Mouse (Mus musculus): Measurements from ENCODE around the gene Adh7. TPM values are rescaled to one million over a fixed set of nuclear protein-coding genes. Genes with fewer than 3 reads are reported as not detected.
A peak's percentile ranks its signal among the peaks of the same experiment; 100 is the strongest.

The Adh7 gene
- polyA plus RNA-seq, 1 experiment = not detected

DNA sequence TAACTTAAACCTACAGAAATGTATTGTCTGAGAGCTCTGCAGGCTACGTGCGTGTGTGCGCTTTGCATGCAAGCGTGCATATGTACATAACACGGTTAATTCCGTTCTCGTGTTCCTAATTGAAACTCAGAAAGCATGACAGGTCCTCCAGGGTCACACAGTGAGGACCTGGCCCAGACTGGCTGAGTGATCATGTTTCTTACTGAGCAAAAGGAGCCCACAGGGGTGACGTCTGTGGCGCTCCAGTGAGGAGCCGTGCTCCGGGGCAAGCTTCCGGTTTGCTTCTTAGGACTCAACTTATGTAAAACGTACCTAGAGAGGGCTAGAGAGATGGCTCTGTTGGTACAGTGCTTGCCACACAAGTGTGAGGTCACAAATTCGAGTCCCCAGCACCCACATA is 20.5 kb upstream of the Adh7 start:
- peaks cover 15% of the 10 kb centered on the region for H3K4me1 ChIP-seq
- no peak overlapping the region for H3K4me3 ChIP-seq (replicated peaks)
- H3K27me3 ChIP-seq (replicated peaks) = peaks cover 13% of the 10 kb centered on the region
- H3K9me3 ChIP-seq = no peaks in the 10 kb centered on the region
- no peak for TF ChIP-seq GATA1 (IDR thresholded peaks at IDR 0.05; ENCODE audit: borderline replicate concordance, low read length)
- no peak for TF ChIP-seq FLI1 (IDR thresholded peaks at IDR 0.05; ENCODE audit: low read length)
- H3K36me3 ChIP-seq (replicated peaks; ENCODE audit: low read length) = no peaks in the 10 kb centered on the region

DNA sequence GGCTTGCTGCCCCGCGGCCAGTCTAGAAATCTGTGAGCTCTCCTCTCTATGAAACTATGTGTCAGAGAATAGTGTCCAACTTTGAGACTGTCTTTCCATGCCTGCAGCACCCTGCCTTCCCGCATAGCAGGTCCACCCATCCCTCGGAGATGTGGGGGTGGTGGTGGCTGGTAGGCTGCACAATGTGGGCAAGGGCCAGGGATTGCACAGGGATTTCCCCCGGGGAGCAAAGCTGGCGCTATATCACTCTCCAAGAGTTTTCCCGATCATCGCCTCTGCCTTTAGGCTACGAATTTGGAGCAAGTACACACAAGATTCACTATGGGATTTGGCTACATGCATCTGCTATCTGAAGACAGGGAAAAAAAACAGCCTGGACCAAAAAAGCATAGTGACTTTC is 20.0 kb upstream of the Adh7 start:
- no peaks in the 10 kb centered on the region for H3K9me3 ChIP-seq
- TF ChIP-seq FLI1 (IDR thresholded peaks at IDR 0.05; ENCODE audit: low read length) = no peak
- no peak for TF ChIP-seq GATA1 (IDR thresholded peaks at IDR 0.05; ENCODE audit: borderline replicate concordance, low read length)
- peaks cover 15% of the 10 kb centered on the region for H3K4me1 ChIP-seq
- no peaks in the 10 kb centered on the region for H3K36me3 ChIP-seq (replicated peaks; ENCODE audit: low read length)
- H3K27me3 ChIP-seq (replicated peaks) = peaks cover 13% of the 10 kb centered on the region
- H3K4me3 ChIP-seq (replicated peaks) = no peak overlapping the region

DNA sequence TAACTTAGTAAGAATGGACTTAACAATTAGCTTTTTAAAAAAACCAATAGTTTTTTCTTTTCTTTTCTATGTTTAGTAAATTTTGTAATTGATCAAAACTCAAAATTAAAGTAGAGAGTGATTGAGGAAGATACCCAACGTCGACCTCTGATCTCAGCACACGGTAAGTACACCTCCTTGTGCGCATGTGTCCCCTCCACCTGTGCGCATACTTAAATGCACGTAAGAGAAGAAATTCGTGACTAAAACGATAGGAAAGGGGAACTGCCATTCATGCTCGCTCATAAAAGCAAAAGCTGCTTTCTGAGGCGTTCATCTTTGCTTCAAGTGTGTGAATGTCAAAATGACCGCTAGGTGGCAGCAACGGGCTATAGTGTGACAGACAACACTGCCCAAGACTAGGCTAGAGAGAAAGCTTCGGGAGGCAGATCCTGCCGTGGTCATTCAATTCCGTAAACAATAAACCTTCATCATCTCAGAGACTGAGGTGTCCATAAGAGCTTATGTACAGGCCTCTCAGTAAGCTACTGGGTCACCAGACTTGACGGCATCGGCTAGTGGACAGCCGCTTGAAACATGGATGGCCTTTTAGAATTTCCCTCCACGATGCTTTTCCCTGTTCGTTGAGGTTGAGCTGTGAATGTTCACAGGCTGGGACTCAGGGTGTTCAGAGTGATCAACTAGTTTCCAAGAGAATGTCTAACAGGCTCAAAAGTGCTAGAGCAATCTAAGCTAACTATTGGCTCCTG is 19.4 kb upstream of the Adh7 start:
- TF ChIP-seq FLI1 (IDR thresholded peaks at IDR 0.05; ENCODE audit: low read length) (no peak), GATA1 (IDR thresholded peaks at IDR 0.05; ENCODE audit: borderline replicate concordance, low read length) (no peak)
- H3K4me1 ChIP-seq = peaks cover 15% of the 10 kb centered on the region
- peak overlapping the region; percentile 87 for H3K4me3 ChIP-seq (replicated peaks)
- no peaks in the 10 kb centered on the region for H3K9me3 ChIP-seq
- peaks cover 15% of the 10 kb centered on the region for H3K27me3 ChIP-seq (replicated peaks)
- H3K36me3 ChIP-seq (replicated peaks; ENCODE audit: low read length) = no peaks in the 10 kb centered on the region

DNA sequence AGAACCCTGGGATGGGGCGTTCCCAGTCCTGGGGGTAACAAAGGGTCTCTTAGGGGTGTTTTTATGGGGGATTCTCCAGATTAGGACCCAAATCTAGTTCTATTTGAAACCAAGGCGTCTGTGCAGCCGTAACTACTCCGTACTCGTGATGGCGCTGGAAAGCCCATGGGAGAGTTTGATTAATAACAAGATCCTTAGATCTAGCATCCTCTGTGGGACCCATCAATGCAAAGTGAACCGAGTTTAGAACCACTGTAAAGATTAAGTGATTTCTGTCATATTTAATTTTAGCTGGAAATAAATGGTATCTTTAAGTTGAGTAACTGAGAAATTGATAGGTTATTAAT is 18.9 kb upstream of the Adh7 start:
- no peak overlapping the region for H3K4me3 ChIP-seq (replicated peaks)
- no peaks in the 10 kb centered on the region for H3K9me3 ChIP-seq
- no peaks in the 10 kb centered on the region for H3K36me3 ChIP-seq (replicated peaks; ENCODE audit: low read length)
- H3K27me3 ChIP-seq (replicated peaks) = peaks cover 15% of the 10 kb centered on the region
- peaks cover 15% of the 10 kb centered on the region for H3K4me1 ChIP-seq
- TF ChIP-seq FLI1 (IDR thresholded peaks at IDR 0.05; ENCODE audit: low read length) (no peak), GATA1 (IDR thresholded peaks at IDR 0.05; ENCODE audit: borderline replicate concordance, low read length) (no peak)

GRCm38 (mm10) chr3:138208821-138209220 is 8.7 kb upstream of the Adh7 start:
- Histone ChIP-seq H3K36me3 (replicated peaks; ENCODE audit: low read length) (no peaks in the 10 kb centered on the region), H3K27me3 (replicated peaks) (peaks cover 4% of the 10 kb centered on the region), H3K9me3 (no peaks in the 10 kb centered on the region), H3K4me1 (peaks cover 46% of the 10 kb centered on the region), H3K4me3 (replicated peaks) (no peak overlapping the region)
- TF ChIP-seq FLI1 (IDR thresholded peaks at IDR 0.05; ENCODE audit: low read length) (no peak), GATA1 (IDR thresholded peaks at IDR 0.05; ENCODE audit: borderline replicate concordance, low read length) (no peak)

DNA sequence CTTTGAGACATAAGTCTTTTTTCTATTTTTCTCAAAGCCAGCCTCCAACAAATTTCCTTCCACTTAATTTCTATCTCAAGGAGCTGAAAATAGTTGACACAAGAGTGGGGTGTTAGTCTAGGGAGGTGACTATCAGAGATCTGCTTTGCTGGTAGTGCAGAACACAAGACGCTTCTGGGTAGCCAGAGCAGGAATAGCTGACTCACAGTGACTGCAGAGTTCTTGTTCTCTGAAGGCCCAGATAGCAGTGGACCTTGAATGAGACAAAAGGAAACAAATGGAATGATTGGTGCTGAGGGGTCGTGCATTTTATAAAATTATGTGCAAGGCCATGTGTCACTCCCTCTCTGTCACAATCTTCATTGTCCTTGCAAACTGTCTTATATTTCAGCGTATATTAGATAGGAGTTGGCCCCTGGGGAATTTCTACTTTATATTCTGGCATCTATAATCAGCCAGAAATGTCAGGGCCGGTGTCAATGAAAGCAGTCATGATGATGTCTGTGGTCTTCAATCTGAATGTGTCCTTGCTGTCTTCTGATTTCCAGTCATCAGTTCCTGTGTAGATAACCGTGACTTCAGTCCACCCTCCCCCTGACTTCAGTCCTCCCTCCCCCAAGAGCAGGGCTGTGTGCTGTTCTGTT is 7.0 kb upstream of the Adh7 start:
- TF ChIP-seq GATA1 (IDR thresholded peaks at IDR 0.05; ENCODE audit: borderline replicate concordance, low read length) (no peak), FLI1 (IDR thresholded peaks at IDR 0.05; ENCODE audit: low read length) (no peak)
- peaks cover 46% of the 10 kb centered on the region for H3K4me1 ChIP-seq
- H3K9me3 ChIP-seq = peaks cover 9% of the 10 kb centered on the region
- no peak overlapping the region for H3K4me3 ChIP-seq (replicated peaks)
- H3K27me3 ChIP-seq (replicated peaks) = peaks cover 5% of the 10 kb centered on the region
- no peaks in the 10 kb centered on the region for H3K36me3 ChIP-seq (replicated peaks; ENCODE audit: low read length)

DNA sequence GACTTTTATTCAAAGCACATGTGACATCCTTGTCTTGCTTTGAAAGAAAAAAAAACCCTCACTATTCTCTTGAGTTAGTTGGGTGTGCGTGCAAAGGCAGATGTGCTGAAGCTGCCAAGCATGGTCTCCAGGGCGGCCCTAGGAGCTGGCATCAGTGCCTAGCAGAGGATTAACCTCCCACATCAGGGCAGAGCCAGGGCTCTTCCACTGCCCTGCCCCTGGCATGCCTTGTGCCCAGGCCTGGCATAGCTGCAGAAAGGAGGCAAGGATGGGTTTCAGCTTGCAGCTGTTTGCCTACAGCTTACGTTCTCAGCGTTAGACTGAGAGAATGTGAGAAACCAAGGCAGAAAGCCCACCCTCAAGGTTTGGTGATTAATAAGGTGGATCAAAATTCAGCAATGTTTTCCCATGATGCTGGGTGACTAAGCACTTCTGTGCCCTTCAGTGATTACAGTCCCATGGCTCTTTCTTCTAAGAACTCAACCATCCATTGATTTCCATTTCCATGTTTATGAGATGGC is 5.1 kb upstream of the Adh7 start:
- H3K4me1 ChIP-seq = peaks cover 47% of the 10 kb centered on the region
- no peak overlapping the region for H3K4me3 ChIP-seq (replicated peaks)
- TF ChIP-seq FLI1 (IDR thresholded peaks at IDR 0.05; ENCODE audit: low read length) = no peak
- no peak for TF ChIP-seq GATA1 (IDR thresholded peaks at IDR 0.05; ENCODE audit: borderline replicate concordance, low read length)
- H3K36me3 ChIP-seq (replicated peaks; ENCODE audit: low read length) = no peaks in the 10 kb centered on the region
- peaks cover 8% of the 10 kb centered on the region for H3K27me3 ChIP-seq (replicated peaks)
- peaks cover 10% of the 10 kb centered on the region for H3K9me3 ChIP-seq

GRCm38 (mm10) chr3:138215395-138215989 is 2.1 kb upstream of the Adh7 start:
- Histone ChIP-seq H3K4me1 (peaks cover 31% of the 10 kb centered on the region), H3K27me3 (replicated peaks) (peaks cover 8% of the 10 kb centered on the region)
- no peak for TF ChIP-seq FLI1 (IDR thresholded peaks at IDR 0.05; ENCODE audit: low read length)
- no peak for TF ChIP-seq GATA1 (IDR thresholded peaks at IDR 0.05; ENCODE audit: borderline replicate concordance, low read length)

GRCm38 (mm10) chr3:138216091-138216490 is 1.5 kb upstream of the Adh7 start:
- no peak overlapping the region for H3K4me3 ChIP-seq (replicated peaks)
- H3K36me3 ChIP-seq (replicated peaks; ENCODE audit: low read length) = no peaks in the 10 kb centered on the region
- H3K4me1 ChIP-seq = peaks cover 25% of the 10 kb centered on the region
- H3K9me3 ChIP-seq = peaks cover 10% of the 10 kb centered on the region
- TF ChIP-seq FLI1 (IDR thresholded peaks at IDR 0.05; ENCODE audit: low read length) = no peak
- TF ChIP-seq GATA1 (IDR thresholded peaks at IDR 0.05; ENCODE audit: borderline replicate concordance, low read length) = no peak
- peaks cover 9% of the 10 kb centered on the region for H3K27me3 ChIP-seq (replicated peaks)

More at GRCm38 (mm10) chr3:138215395-138215989, 2.1 kb upstream of the Adh7 start:
- Histone ChIP-seq H3K36me3 (replicated peaks; ENCODE audit: low read length) (no peaks in the 10 kb centered on the region), H3K9me3 (peaks cover 10% of the 10 kb centered on the region), H3K4me3 (replicated peaks) (no peak overlapping the region)

- Histone ChIP-seq H3K36me3 (replicated peaks; ENCODE audit: low read length) (no peaks in the 10 kb centered on the region), H3K27me3 (replicated peaks) (peaks cover 6% of the 10 kb centered on the region), H3K4me3 (replicated peaks) (no peak overlapping the region), H3K4me1 (no peaks in the 10 kb centered on the region; the same call in 1 of the 2 replicates), H3K9me3 (no peaks in the 10 kb centered on the region)
- TF ChIP-seq GATA1 (IDR thresholded peaks at IDR 0.05; ENCODE audit: borderline replicate concordance, low read length) (no peak), FLI1 (IDR thresholded peaks at IDR 0.05; ENCODE audit: low read length) (no peak)
These were observed 3.6 kb downstream of the Adh7 start for GRCm38 (mm10) chr3:138221116-138221515.

Measured in megakaryocyte, embryonic 14.5 days (primary cell).